Mouse (Mus musculus) kidney, adult 2 months (tissue): ENCODE data around the gene Hoxb5.

Experiments used
- CTCF ChIP-seq: fragments of 200-500 bp; conservative IDR thresholded peaks from 2 replicates; pipeline ENCODE4 v1.5.1; 2011; ENCODE audit warnings: low read depth, mild to moderate bottlenecking, control low read depth, low read length, moderate library complexity, mixed read lengths; ENCODE audit not compliant: insufficient read depth, insufficient read length
- POLR2A ChIP-seq: fragments of 200-500 bp; IDR thresholded peaks from one replicate; pipeline ENCODE4 v1.6.1; 2011; ENCODE audit warnings: low read depth, low read length, control low read depth

- TF ChIP-seq CTCF: no peak
- no peak for TF ChIP-seq POLR2A
These were observed 7.9 kb upstream of the Hoxb5 start for GRCm38 (mm10) chr11:96295092-96295835.
